Mouse (Mus musculus): ENCODE results near the gene Vmn1r35. TPM values are rescaled to one million over a fixed set of nuclear protein-coding genes. Genes with fewer than 3 reads are reported as not detected.
"Not testable (repeated sequence)": the region's sequence is repeated elsewhere in the genome, so short reads cannot be mapped to it uniquely, and the experiment has no call there.

The Vmn1r35 gene
- polyA plus RNA-seq (2016; fragmentation: Nextera tagmentation; extraction: Ambion mirVana) = not detected in 2 replicates

DNA sequence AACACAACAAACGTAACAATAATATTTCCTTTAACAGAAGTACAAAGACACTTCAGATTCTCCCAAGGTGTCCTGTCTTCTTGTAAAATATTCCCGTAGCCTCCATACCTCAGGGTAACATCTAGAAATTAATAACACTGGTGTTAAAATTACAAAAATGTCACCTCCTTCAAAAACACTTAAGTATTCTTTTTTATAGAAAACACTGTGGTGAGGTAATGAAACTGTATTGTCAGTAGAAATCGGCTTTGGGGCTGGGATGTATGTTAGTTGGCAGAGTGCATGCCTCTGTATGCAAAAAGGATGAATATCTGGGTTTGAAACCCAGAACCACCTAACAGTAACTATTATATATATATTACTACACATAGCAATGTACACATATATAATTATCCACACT is at the start of gene Vmn1r35:
Gene Vmn1r35, minus strand, starts transcription at position 101 of the 400 bp plus-strand sequence.
- Histone ChIP-seq H3K36me3 (replicated peaks) (no peaks in the 10 kb centered on the region), H3K9ac (no peak within 1 kb of the TSS), H3K4me2 (no peak within 1 kb of the TSS), H3K9me3 (no peaks in the 10 kb centered on the region), H3K4me3 (replicated peaks) (no peak within 1 kb of the TSS), H3K27me3 (no peaks in the 10 kb centered on the region), H3K27ac (no peak within 1 kb of the TSS), H3K4me1 (no peaks in the 10 kb centered on the region)
- 87% methylated on average over 3 of the region's 3 CpGs for WGBS
- no peak for ATAC-seq (ENCODE audit: low FRiP score)

DNA sequence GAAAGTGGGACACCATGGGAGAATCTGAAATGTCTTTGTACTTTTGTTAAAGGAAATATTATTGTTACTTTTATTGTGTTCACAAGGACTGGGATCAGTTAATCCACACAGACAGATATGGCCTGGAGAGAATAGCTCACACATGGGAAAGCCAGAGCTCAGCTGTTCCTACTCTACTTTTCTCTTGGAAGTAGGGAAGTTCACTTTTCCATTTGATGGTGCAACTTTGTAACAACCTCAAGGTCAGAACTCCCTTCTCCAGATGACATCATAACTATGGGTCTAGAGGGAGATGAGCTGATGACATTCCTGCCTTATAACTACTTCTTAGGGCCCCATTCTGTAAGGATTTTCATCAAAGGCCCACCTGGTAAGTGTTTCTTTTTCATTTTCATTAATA is 43.4 kb upstream of the Vmn1r35 start, which contains the start of gene Vmn1r37:
Gene Vmn1r37, plus strand, starts transcription at position 301 of the 400 bp plus-strand sequence.
- not testable (repeated sequence) for ATAC-seq (ENCODE audit: low FRiP score); H3K4me2 ChIP-seq; H3K27ac ChIP-seq; H3K27me3 ChIP-seq; H3K4me3 ChIP-seq (replicated peaks); H3K36me3 ChIP-seq (replicated peaks); H3K9me3 ChIP-seq; H3K4me1 ChIP-seq; H3K9ac ChIP-seq

DNA sequence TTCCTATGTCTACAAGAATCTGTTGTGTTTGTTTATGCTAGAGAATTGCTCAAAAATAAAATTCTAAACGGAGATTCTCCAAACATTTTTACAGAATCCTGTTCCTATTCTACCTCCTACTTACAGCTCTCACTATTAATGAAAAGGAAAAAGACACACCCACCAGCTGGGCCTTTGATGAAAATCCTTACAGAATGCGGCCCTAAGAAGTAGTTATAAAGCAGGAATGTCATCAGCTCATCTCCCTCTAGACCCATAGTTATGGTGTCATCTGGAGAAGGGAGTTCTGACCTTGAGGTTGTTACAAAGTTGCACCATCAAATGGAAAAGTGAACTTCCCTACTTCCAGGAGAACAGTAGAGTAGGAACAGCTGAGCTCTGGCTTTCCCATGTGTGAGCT is 33.4 kb upstream of the Vmn1r35 start, which contains the start of gene Vmn1r36:
Gene Vmn1r36, minus strand, starts transcription at position 101 of the 400 bp plus-strand sequence.
- H3K9ac ChIP-seq; H3K27me3 ChIP-seq; H3K36me3 ChIP-seq (replicated peaks); H3K4me2 ChIP-seq; H3K9me3 ChIP-seq; ATAC-seq (ENCODE audit: low FRiP score); H3K27ac ChIP-seq; H3K4me1 ChIP-seq; H3K4me3 ChIP-seq (replicated peaks): not testable (repeated sequence)
- 79% methylated on average over 2 of the region's 2 CpGs for WGBS

GRCm38 (mm10) chr6:66713854-66714253 is 28.1 kb upstream of the Vmn1r35 start:
- Histone ChIP-seq H3K27me3 (no peaks in the 10 kb centered on the region), H3K4me1 (no peaks in the 10 kb centered on the region), H3K4me2 (no peak overlapping the region), H3K27ac (no peak overlapping the region), H3K9me3 (no peaks in the 10 kb centered on the region), H3K4me3 (replicated peaks) (no peak overlapping the region), H3K36me3 (replicated peaks) (no peaks in the 10 kb centered on the region), H3K9ac (no peak overlapping the region)
- WGBS = 77% methylated on average over 3 of the region's 3 CpGs
- ATAC-seq (ENCODE audit: low FRiP score) = no peak

- H3K9me3 ChIP-seq = no peaks in the 10 kb centered on the region
- no peak overlapping the region for H3K27ac ChIP-seq
- no peak overlapping the region for H3K4me2 ChIP-seq
- no peak overlapping the region for H3K4me3 ChIP-seq (replicated peaks)
- no peaks in the 10 kb centered on the region for H3K4me1 ChIP-seq
- H3K27me3 ChIP-seq = no peaks in the 10 kb centered on the region
- no peaks in the 10 kb centered on the region for H3K36me3 ChIP-seq (replicated peaks)
- H3K9ac ChIP-seq = no peak overlapping the region
- ATAC-seq (ENCODE audit: low FRiP score) = no peak
These were observed 23.2 kb upstream of the Vmn1r35 start for GRCm38 (mm10) chr6:66708901-66709300.

DNA sequence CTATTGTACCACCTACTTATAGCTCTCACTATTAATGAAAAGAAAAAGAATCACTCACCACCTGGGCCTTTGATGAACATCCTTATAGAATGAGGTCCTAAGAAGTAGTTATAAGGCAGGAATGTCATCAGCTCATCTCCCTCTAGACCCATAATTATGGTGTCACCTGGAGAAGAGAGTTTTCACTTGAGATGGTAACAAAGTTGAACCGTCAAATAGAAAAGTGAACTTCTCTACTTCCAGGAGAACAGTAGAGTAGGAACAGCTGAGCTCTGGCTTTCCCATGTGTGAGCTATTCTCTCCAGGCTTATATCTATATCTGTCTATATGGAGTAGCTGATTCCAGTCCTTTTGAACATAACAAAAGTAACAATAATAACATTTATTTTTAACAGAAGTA is 41.9 kb downstream of the Vmn1r35 start, which contains the start of gene Vmn1r34:
Gene Vmn1r34, minus strand, starts transcription at position 101 of the 400 bp plus-strand sequence.
- no peak for ATAC-seq (ENCODE audit: low FRiP score)
- Histone ChIP-seq H3K9me3 (no peaks in the 10 kb centered on the region), H3K27ac (no peak within 1 kb of the TSS), H3K4me1 (no peaks in the 10 kb centered on the region), H3K4me2 (no peak within 1 kb of the TSS), H3K27me3 (no peaks in the 10 kb centered on the region), H3K4me3 (replicated peaks) (no peak within 1 kb of the TSS), H3K9ac (no peak within 1 kb of the TSS), H3K36me3 (replicated peaks) (no peaks in the 10 kb centered on the region)
- 91% methylated on average over 1 of the region's 1 CpGs for WGBS

Other genes starting within 250 kb of the Vmn1r35 start
- 108 and 114 TPM in 2 replicates for gene Mad2l1, start 150.5 kb downstream of the Vmn1r35 start, polyA plus RNA-seq (2016; fragmentation: Nextera tagmentation; extraction: Ambion mirVana)
- gene Vmn1r32, start 125.8 kb downstream of the Vmn1r35 start, polyA plus RNA-seq (2016; fragmentation: Nextera tagmentation; extraction: Ambion mirVana) = 0.11 and 0.23 TPM in 2 replicates
- not detected in 2 replicates for gene Vmn1r33, start 67.6 kb downstream of the Vmn1r35 start, polyA plus RNA-seq (2016; fragmentation: Nextera tagmentation; extraction: Ambion mirVana)
- gene Vmn1r34, start 42.0 kb downstream of the Vmn1r35 start, polyA plus RNA-seq (2016; fragmentation: Nextera tagmentation; extraction: Ambion mirVana) = not detected in 2 replicates
- not detected in 2 replicates for gene Vmn1r36, start 33.3 kb upstream of the Vmn1r35 start, polyA plus RNA-seq (2016; fragmentation: Nextera tagmentation; extraction: Ambion mirVana)
- gene Vmn1r37, start 43.5 kb upstream of the Vmn1r35 start, polyA plus RNA-seq (2016; fragmentation: Nextera tagmentation; extraction: Ambion mirVana) = not detected in 2 replicates
- gene Vmn1r38, start 96.7 kb upstream of the Vmn1r35 start, polyA plus RNA-seq (2016; fragmentation: Nextera tagmentation; extraction: Ambion mirVana) = not detected in 2 replicates
- not detected in 2 replicates for gene Vmn1r39, start 124.7 kb upstream of the Vmn1r35 start, polyA plus RNA-seq (2016; fragmentation: Nextera tagmentation; extraction: Ambion mirVana)
- gene Gng12, start 210.5 kb upstream of the Vmn1r35 start, polyA plus RNA-seq (2016; fragmentation: Nextera tagmentation; extraction: Ambion mirVana) = 31.8 and 34.4 TPM in 2 replicates